Mouse (Mus musculus) leukemia stem cell, adult 10-12 weeks (primary cell): ENCODE data around the gene Nfkbia. TPM values are rescaled to one million over a fixed set of nuclear protein-coding genes. Genes with fewer than 3 reads are reported as not detected.

Source experiments
- polyA plus RNA-seq: library from polyadenylated mRNA; stranded (reverse); fragments of >175 nt; gene quantifications from 2 replicates; pipeline ENCODE4 v1.2.3, GENCODE M21; 2012; ENCODE audit warnings: low replicate concordance

Gene Nfkbia
- 15.4 and 26.4 TPM in 2 replicates for polyA plus RNA-seq

DNA sequence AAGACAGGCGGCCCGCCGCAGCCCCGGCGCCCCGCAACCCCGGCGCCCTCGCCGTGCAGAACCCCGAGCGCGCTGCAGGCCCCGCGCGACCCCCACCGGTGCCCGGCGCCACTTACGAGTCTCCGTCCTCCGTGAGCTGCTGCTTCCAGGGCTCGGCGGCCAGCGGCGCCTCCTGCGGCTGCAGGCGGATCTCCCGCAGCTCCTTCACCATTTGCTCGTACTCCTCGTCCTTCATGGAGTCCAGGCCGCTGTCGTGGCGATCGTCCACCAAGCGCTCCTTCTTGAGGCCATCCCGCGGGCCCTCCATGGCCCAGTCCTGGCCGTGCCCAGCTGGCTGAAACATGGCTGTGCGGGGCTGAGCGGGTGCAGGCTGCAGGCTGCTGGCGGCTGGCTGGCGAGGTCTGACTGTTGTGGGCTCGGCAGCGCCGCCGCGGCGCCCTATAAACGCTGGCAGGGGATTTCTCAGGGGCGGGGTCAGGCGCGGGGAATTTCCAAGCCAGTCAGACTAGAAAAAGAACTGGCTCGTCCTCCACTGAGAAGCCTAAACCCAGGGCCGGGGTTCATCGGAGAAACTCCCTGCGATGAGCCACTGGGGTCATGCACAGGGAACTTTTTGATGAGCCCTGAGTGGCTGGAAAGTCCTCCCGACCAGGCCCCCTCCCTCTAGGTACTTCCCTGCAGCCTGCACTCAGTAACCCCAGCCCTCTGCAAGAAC lies at the start of gene Nfkbia:
Gene Nfkbia (minus strand): TSS at position 464 of the 715 bp plus-strand sequence.

Other genes starting within 250 kb of the Nfkbia start
- 1.1 TPM in 2 replicates for gene 1110008L16Rik, start 193.1 kb downstream of the Nfkbia start, polyA plus RNA-seq
- gene Ppp2r3c, start 189.6 kb downstream of the Nfkbia start, polyA plus RNA-seq = 0.08 and 1.1 TPM in 2 replicates
- 6.5 and 17.6 TPM in 2 replicates for gene Psma6, start 108.4 kb downstream of the Nfkbia start, polyA plus RNA-seq
- not detected in 2 replicates for gene Aldoart2, start 72.6 kb upstream of the Nfkbia start, polyA plus RNA-seq
- gene Insm2, start 106.8 kb upstream of the Nfkbia start, polyA plus RNA-seq = not detected in 2 replicates